Mouse (Mus musculus): ENCODE measurements at regions not wholly inside any gene's neighbourhood (a gene's known extent, or its start where the extent isn't known, plus 50 kb on each side); places are given as distances from the start of the nearest gene placed in this dataset.
A peak's percentile ranks its signal among the peaks of the same experiment; 100 is the strongest.

DNA sequence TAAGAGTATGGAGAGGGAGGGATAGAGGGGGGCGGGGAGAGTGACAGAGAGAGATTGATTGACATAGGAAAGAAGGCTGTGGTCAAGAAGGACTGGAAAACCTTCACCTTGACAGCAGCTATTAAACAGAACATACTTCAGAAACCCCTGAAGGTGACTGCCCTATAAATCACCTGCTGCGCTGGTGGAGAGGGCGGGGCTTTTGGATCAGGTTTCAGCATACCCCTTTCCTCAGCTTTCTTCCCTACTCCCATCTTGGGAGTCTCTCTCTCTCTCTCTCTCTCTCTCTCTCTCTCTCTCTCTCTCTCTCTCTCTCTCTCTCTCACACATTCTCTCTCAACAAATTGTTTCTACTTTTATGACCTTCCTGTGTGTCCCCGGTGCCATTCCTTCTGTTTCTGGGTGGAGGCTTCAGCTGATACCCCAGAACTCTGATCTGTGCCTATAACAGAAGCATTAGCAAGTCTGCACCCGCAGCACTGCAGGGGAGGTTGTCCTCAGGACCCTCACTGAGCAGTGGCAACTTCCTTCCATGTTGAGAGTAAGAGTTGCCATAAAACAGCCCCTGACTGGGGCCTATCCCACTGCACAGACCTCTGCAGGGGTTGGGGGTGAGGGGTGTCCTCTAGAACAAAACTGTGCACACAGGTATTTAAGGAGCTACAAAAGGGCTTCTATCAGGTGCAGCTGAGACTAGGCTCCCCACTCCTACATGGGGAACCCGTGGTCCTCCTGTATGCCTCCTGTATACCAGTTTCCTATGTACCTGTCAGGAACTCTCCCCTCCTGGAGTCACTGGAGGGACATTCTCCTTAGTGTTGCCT, 216.7 kb upstream of the 4930535I16Rik start:
- no peak overlapping the region for H3K27ac ChIP-seq (ENCODE audit: low read length)
- no peak overlapping the region for H3K4me2 ChIP-seq (ENCODE audit: low read length)
- H3K4me1 ChIP-seq (replicated peaks; ENCODE audit: control insufficient read depth, insufficient read depth, low read length), result peaks cover 8% of the 10 kb centered on the region
- no peaks in the 10 kb centered on the region for H3K27me3 ChIP-seq (replicated peaks; ENCODE audit: control insufficient read depth, insufficient read depth, low read length)
- H3K9ac ChIP-seq (replicated peaks; ENCODE audit: low read depth, low read length), result no peak overlapping the region
- 38% methylated on average over 6 of the region's 6 CpGs for WGBS
- no peak for ATAC-seq
- H3K36me3 ChIP-seq (ENCODE audit: control insufficient read depth, insufficient read depth), result no peaks in the 10 kb centered on the region
- H3K4me3 ChIP-seq (replicated peaks; ENCODE audit: low read length), result no peak overlapping the region
- H3K9me3 ChIP-seq (ENCODE audit: control insufficient read depth, low read length), result no peaks in the 10 kb centered on the region

DNA sequence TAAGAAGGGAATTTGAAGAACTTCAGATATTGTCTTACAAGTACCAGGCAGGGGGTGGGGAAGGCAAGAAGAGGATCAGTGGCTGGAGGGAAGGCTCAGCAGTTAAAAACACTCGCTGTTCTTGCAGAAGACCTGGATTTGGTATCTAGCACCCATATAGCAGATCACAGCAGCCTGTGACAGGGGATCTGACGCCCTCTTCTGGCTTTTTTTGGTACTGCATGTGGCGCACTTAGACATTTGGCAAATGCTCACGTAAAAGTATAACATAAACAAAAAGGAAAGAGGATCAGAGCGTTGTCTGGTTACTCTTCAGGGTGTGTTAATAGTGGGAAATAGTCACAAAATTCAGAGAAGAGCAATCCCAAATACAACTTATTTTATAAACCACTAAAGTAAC, 213.1 kb upstream of the 4930535I16Rik start:
- Histone ChIP-seq H3K27ac (ENCODE audit: low read length) (no peak overlapping the region), H3K36me3 (ENCODE audit: control insufficient read depth, insufficient read depth) (no peaks in the 10 kb centered on the region), H3K4me2 (ENCODE audit: low read length) (no peak overlapping the region), H3K4me1 (replicated peaks; ENCODE audit: control insufficient read depth, insufficient read depth, low read length) (peaks cover 8% of the 10 kb centered on the region), H3K4me3 (replicated peaks; ENCODE audit: low read length) (no peak overlapping the region), H3K27me3 (replicated peaks; ENCODE audit: control insufficient read depth, insufficient read depth, low read length) (no peaks in the 10 kb centered on the region), H3K9ac (replicated peaks; ENCODE audit: low read depth, low read length) (no peak overlapping the region), H3K9me3 (ENCODE audit: control insufficient read depth, low read length) (no peaks in the 10 kb centered on the region)
- whole genome bisulfite sequencing, result 75% methylated on average over 5 of the region's 5 CpGs
- ATAC-seq, result no peak

DNA sequence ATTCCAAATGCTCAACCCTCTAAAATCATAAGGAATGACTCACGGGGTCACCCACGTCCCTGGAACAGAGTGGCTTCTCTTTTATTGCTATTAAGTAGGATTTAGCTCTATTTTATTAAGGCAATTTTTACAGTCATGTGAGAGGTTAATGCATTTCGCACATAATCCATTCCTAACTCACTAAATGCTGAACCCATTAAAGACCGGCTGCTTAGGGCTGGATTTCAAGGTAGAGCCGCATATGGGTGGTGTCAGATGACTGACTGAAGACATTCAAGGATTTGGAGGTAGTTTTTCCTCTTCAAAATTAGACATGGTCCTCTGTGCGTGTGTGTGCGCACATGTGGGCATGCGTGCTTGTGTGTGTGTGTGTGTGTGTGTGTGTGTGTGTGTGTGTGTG, 208.4 kb upstream of the 4930535I16Rik start:
- H3K9me3 ChIP-seq (ENCODE audit: control insufficient read depth, low read length), result no peaks in the 10 kb centered on the region
- no peaks in the 10 kb centered on the region for H3K27me3 ChIP-seq (replicated peaks; ENCODE audit: control insufficient read depth, insufficient read depth, low read length)
- no peak overlapping the region for H3K4me3 ChIP-seq (replicated peaks; ENCODE audit: low read length)
- no peak overlapping the region for H3K9ac ChIP-seq (replicated peaks; ENCODE audit: low read depth, low read length)
- no peak overlapping the region for H3K27ac ChIP-seq (ENCODE audit: low read length)
- no peak overlapping the region for H3K4me2 ChIP-seq (ENCODE audit: low read length)
- 86% methylated on average over 8 of the region's 8 CpGs for WGBS
- no peak for ATAC-seq
- no peaks in the 10 kb centered on the region for H3K36me3 ChIP-seq (ENCODE audit: control insufficient read depth, insufficient read depth)
- H3K4me1 ChIP-seq (replicated peaks; ENCODE audit: control insufficient read depth, insufficient read depth, low read length), result no peaks in the 10 kb centered on the region

DNA sequence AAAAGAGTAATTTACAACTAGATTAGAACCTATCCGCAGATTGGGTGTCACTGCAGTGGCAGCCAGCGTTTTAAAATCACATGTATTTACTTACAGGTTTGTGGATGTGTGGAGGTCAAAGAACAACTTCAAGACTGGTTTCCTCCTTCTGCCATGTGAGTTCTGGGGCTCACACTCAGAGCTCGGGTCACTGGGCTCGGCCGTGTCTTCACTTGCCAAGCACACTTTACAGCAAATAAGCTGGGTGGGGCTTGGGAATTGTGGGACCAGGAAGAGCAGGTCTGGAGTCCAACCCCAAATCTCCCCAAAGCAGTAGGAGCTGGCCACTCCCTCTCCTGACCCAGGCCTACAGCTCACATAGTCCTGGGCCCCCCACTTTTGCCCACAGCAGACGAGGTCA, 202.5 kb upstream of the 4930535I16Rik start:
- WGBS, result 71% methylated on average over 6 of the region's 6 CpGs
- Histone ChIP-seq H3K4me2 (ENCODE audit: low read length) (no peak overlapping the region), H3K4me1 (replicated peaks; ENCODE audit: control insufficient read depth, insufficient read depth, low read length) (no peaks in the 10 kb centered on the region), H3K4me3 (replicated peaks; ENCODE audit: low read length) (no peak overlapping the region), H3K27me3 (replicated peaks; ENCODE audit: control insufficient read depth, insufficient read depth, low read length) (no peaks in the 10 kb centered on the region), H3K9me3 (ENCODE audit: control insufficient read depth, low read length) (no peaks in the 10 kb centered on the region), H3K36me3 (ENCODE audit: control insufficient read depth, insufficient read depth) (no peaks in the 10 kb centered on the region), H3K27ac (ENCODE audit: low read length) (no peak overlapping the region), H3K9ac (replicated peaks; ENCODE audit: low read depth, low read length) (no peak overlapping the region)
- ATAC-seq, result no peak

DNA sequence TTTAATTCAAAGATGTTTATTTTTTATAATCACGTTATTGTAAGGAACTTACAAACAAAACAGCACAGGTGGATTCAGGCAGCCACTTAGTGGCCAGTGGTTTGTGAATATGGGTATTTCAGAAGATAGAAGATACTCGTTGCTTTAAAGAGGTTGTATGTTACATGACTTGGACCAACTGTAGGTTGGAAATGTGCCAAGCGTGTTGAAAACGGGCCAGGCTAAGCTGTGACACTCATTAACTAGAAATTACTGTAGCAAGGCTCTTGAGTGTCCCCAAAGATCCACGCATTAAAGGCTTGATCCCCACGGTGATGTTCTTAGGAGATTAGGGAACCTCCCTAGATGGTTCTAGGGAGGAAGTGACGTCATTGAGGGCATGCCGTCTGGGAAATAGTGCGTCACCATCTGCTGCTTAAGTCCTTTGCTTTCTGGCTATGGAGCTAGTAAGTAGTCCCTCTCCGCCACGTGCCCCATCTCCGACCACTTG, 196.1 kb upstream of the 4930535I16Rik start:
- H3K27me3 ChIP-seq (replicated peaks; ENCODE audit: control insufficient read depth, insufficient read depth, low read length), result no peaks in the 10 kb centered on the region
- no peaks in the 10 kb centered on the region for H3K36me3 ChIP-seq (ENCODE audit: control insufficient read depth, insufficient read depth)
- H3K27ac ChIP-seq (ENCODE audit: low read length), result no peak overlapping the region
- peaks cover 5% of the 10 kb centered on the region; the same call in 1 of the 2 replicates for H3K4me1 ChIP-seq (replicated peaks; ENCODE audit: control insufficient read depth, insufficient read depth, low read length)
- no peak overlapping the region for H3K4me2 ChIP-seq (ENCODE audit: low read length)
- H3K9me3 ChIP-seq (ENCODE audit: control insufficient read depth, low read length), result no peaks in the 10 kb centered on the region
- H3K9ac ChIP-seq (replicated peaks; ENCODE audit: low read depth, low read length), result no peak overlapping the region
- WGBS, result 59% methylated on average over 12 of the region's 12 CpGs
- no peak for ATAC-seq
- no peak overlapping the region for H3K4me3 ChIP-seq (replicated peaks; ENCODE audit: low read length)

DNA sequence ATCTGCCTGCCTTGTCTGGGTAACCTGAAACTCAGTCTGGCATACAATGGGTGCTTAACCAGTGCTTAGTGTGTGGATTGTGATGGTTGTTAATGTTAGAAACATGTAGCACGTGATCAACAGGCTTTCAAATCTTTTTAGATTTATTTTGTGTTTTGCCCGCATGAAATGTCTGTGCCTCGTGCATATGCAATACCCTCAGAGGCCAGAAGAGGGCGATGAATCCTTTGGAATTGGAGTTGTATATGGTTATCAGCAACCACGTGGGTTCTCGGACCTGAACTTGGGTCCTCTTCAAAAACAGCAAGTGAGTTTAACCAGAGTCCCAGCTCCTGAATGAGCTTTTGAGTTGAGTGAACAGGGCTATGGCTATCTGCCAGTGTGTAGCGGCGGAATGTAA, 192.9 kb upstream of the 4930535I16Rik start:
- Histone ChIP-seq H3K9ac (replicated peaks; ENCODE audit: low read depth, low read length) (no peak overlapping the region), H3K27me3 (replicated peaks; ENCODE audit: control insufficient read depth, insufficient read depth, low read length) (no peaks in the 10 kb centered on the region), H3K36me3 (ENCODE audit: control insufficient read depth, insufficient read depth) (no peaks in the 10 kb centered on the region), H3K27ac (ENCODE audit: low read length) (no peak overlapping the region), H3K9me3 (ENCODE audit: control insufficient read depth, low read length) (no peaks in the 10 kb centered on the region), H3K4me2 (ENCODE audit: low read length) (no peak overlapping the region), H3K4me3 (replicated peaks; ENCODE audit: low read length) (no peak overlapping the region), H3K4me1 (replicated peaks; ENCODE audit: control insufficient read depth, insufficient read depth, low read length) (peaks cover 10% of the 10 kb centered on the region; the same call in 1 of the 2 replicates)
- ATAC-seq, result no peak
- WGBS, result 66% methylated on average over 8 of the region's 8 CpGs

DNA sequence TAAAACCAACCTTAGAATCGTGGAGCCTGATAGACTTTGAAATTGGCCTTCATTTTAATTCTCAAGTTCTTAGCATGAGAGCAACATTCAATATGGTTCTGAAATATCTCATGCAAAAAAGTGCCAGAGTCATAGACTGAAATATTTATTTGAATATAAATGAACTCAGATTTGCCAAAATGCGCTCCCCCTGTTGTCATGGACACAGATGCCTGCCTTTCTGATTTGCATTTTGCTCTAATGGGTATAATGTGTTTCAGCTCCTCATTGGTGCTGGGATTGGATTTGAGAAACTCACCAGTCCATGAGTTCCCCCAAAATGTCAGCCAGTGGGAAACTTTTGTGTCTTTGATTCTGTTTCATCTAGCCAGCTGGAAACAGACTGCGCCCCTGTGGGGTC, 191.5 kb upstream of the 4930535I16Rik start:
- Histone ChIP-seq H3K4me3 (replicated peaks; ENCODE audit: low read length) (no peak overlapping the region), H3K9me3 (ENCODE audit: control insufficient read depth, low read length) (no peaks in the 10 kb centered on the region), H3K27ac (ENCODE audit: low read length) (peak overlapping the region; percentile 56; the same call in 1 of the 2 replicates), H3K27me3 (replicated peaks; ENCODE audit: control insufficient read depth, insufficient read depth, low read length) (no peaks in the 10 kb centered on the region), H3K4me1 (replicated peaks; ENCODE audit: control insufficient read depth, insufficient read depth, low read length) (peaks cover 10% of the 10 kb centered on the region; the same call in 1 of the 2 replicates), H3K9ac (replicated peaks; ENCODE audit: low read depth, low read length) (no peak overlapping the region), H3K4me2 (ENCODE audit: low read length) (no peak overlapping the region), H3K36me3 (ENCODE audit: control insufficient read depth, insufficient read depth) (no peaks in the 10 kb centered on the region)
- ATAC-seq, result peak; percentile 50; the same call in 1 of the 2 replicates
- WGBS, result 58% methylated on average over 3 of the region's 3 CpGs

DNA sequence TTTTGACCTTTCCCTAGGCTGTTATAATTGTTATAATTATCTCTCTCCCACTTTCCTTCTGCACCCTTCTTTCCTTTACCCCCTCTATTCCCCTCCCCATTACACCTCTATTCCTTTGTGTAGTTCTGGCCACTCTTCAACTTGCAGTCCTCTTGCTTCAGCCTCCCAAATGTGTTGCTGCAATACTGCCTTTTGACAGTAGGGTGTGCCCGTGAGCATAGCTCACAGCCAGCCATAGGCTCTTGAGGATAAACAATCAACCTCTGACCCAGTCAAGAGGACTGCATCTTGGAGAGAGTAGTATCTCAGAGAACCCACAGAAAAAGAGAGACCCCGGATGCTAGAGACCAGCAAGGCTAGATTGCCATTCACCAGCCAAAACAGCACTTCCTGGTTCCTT, 184.9 kb upstream of the 4930535I16Rik start:
- H3K4me2 ChIP-seq (ENCODE audit: low read length), result no peak overlapping the region
- ATAC-seq, result no peak
- H3K4me3 ChIP-seq (replicated peaks; ENCODE audit: low read length), result no peak overlapping the region
- no peaks in the 10 kb centered on the region for H3K36me3 ChIP-seq (ENCODE audit: control insufficient read depth, insufficient read depth)
- WGBS, result 46% methylated on average over 2 of the region's 2 CpGs
- no peaks in the 10 kb centered on the region for H3K9me3 ChIP-seq (ENCODE audit: control insufficient read depth, low read length)
- H3K4me1 ChIP-seq (replicated peaks; ENCODE audit: control insufficient read depth, insufficient read depth, low read length), result 0 out of 2 replicates have a peak, but pooled peaks cover 5% of the 10 kb centered on the region
- H3K27ac ChIP-seq (ENCODE audit: low read length), result no peak overlapping the region
- no peak overlapping the region for H3K9ac ChIP-seq (replicated peaks; ENCODE audit: low read depth, low read length)
- H3K27me3 ChIP-seq (replicated peaks; ENCODE audit: control insufficient read depth, insufficient read depth, low read length), result no peaks in the 10 kb centered on the region

DNA sequence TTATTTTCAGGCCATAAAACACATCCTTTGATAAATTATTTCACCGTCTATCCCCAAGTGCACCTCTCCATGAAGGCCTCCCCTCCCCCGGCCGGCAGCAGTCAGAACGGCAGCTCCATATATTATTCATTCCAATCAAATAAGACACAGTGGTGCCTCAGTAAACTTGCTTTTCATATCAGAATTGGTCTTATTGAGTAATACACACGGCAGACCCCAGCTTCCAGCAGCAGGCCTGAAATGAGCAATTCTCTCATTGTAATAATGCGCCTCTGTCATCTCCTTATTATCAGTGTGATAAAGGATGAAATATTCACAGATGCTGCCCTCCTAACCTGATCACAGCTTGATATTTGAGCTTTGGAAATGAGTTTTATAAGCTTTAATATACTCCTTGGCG, 169.0 kb upstream of the 4930535I16Rik start:
- no peaks in the 10 kb centered on the region for H3K36me3 ChIP-seq (ENCODE audit: control insufficient read depth, insufficient read depth)
- WGBS, result 80% methylated on average over 7 of the region's 7 CpGs
- H3K4me2 ChIP-seq (ENCODE audit: low read length), result no peak overlapping the region
- ATAC-seq, result no peak
- H3K9me3 ChIP-seq (ENCODE audit: control insufficient read depth, low read length), result no peaks in the 10 kb centered on the region
- no peaks in the 10 kb centered on the region for H3K4me1 ChIP-seq (replicated peaks; ENCODE audit: control insufficient read depth, insufficient read depth, low read length)
- no peaks in the 10 kb centered on the region for H3K27me3 ChIP-seq (replicated peaks; ENCODE audit: control insufficient read depth, insufficient read depth, low read length)
- no peak overlapping the region for H3K4me3 ChIP-seq (replicated peaks; ENCODE audit: low read length)
- no peak overlapping the region for H3K9ac ChIP-seq (replicated peaks; ENCODE audit: low read depth, low read length)
- no peak overlapping the region for H3K27ac ChIP-seq (ENCODE audit: low read length)

Data from forebrain, embryonic 16.5 days (tissue).